Mouse (Mus musculus): ENCODE data around the gene Rsad1.

DNA sequence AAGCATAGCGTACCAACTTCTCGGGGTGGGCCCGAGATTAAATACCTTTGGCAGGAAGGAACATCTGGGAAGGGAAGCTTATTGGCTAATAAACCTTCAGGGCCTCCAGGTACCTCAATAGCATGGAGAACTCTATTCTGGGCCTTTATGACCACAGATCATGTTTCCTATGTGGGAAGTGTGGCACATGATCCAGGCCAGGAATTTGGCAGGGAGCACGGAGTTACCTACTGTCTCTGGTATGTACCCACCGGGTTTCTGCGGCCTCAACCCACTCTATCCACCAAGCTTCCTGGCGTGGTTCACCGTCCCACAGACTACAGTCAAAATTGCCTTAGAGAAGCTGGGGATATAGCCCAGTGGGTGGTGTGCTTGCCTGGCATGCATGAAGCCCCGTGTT is 36.0 kb upstream of the Rsad1 start:
- TF ChIP-seq CTCF (IDR thresholded peaks at IDR 0.05; ENCODE audit: insufficient read depth, low read length) (no peak), POLR2A (IDR thresholded peaks at IDR 0.05; ENCODE audit: borderline replicate concordance, extremely low read depth, low read depth, low read length) (no peak)
